Mouse (Mus musculus) small intestine, adult 2 months (tissue): ENCODE data around the gene Zfp292. TPM values are rescaled to one million over a fixed set of nuclear protein-coding genes. Genes with fewer than 3 reads are reported as not detected.

Experiments
- H3K27ac ChIP-seq: fragments of 200-500 bp; 2 replicates; pipeline ENCODE4 v1.5.1; 2012; ENCODE audit warnings: low read depth, low read length, control low read depth, inconsistent platforms; ENCODE audit not compliant: insufficient read depth
- H3K27me3 ChIP-seq: fragments of 200-500 bp; 2 replicates; pipeline ENCODE4 v1.6.1; 2012; ENCODE audit warnings: mild to moderate bottlenecking, moderate library complexity, low read length, inconsistent platforms; ENCODE audit not compliant: control insufficient read depth, insufficient read depth
- H3K36me3 ChIP-seq: fragments of 200-500 bp; 2 replicates; pipeline ENCODE4 v1.6.1; 2012; ENCODE audit warnings: mild to moderate bottlenecking, low read length, control low read depth, inconsistent platforms; ENCODE audit not compliant: control insufficient read depth, insufficient read depth
- H3K4me1 ChIP-seq: fragments of 200-500 bp; 2 replicates; pipeline ENCODE4 v1.6.1; 2012; ENCODE audit warnings: low read length, inconsistent platforms, mixed read lengths; ENCODE audit not compliant: control insufficient read depth, insufficient read depth, insufficient read length
- H3K4me3 ChIP-seq: fragments of 200-500 bp; 2 replicates; pipeline ENCODE4 v1.5.1; 2012; ENCODE audit warnings: low read depth, mild to moderate bottlenecking, control low read depth, inconsistent platforms, low read length, moderate library complexity
- CTCF ChIP-seq: fragments of 200-500 bp; IDR thresholded peaks from 2 replicates; pipeline ENCODE4 v1.5.1; 2012; ENCODE audit warnings: low read depth, mild to moderate bottlenecking, control low read depth, inconsistent platforms, low read length, moderate library complexity, mixed read lengths; ENCODE audit not compliant: insufficient replicate concordance, insufficient read length; ENCODE audit errors: extremely low read depth
- POLR2A ChIP-seq: fragments of 200-500 bp; IDR thresholded peaks from 2 replicates; pipeline ENCODE4 v1.6.1; 2012; ENCODE audit warnings: low read depth, mild to moderate bottlenecking, control low read depth, inconsistent platforms, low read length, moderate library complexity
- WGBS: fragments of 180-500 bp; shearing (Covaris S2); methylation state at CpG from one replicate; pipeline ENCODE4 v1.1.7; 2018; 5-methylcytosine and 5-hydroxymethylcytosine counted together
- polyA plus RNA-seq: library from polyadenylated mRNA; depleted of rRNA; stranded (reverse); fragments of >200 nt; gene quantifications from 2 replicates; pipeline ENCODE4 v1.2.3, GENCODE M21; 2012; rRNA removed

Zfp292 gene
- polyA plus RNA-seq, 1 experiment: 0.94 TPM

- Histone ChIP-seq H3K4me3 (no peak within 1 kb of the TSS), H3K27me3 (no peaks in the 10 kb centered on the region), H3K4me1 (no peaks in the 10 kb centered on the region), H3K36me3 (no peaks in the 10 kb centered on the region), H3K27ac (no peak within 1 kb of the TSS)
- no peak for TF ChIP-seq POLR2A
- TF ChIP-seq CTCF: no peak
- WGBS: 74% methylated on average over 1 of the region's 1 CpGs
Measured at GRCm38 (mm10) chr4:34756163-34756562, 126.6 kb downstream of the Zfp292 start, which contains the start of gene Gm136. Gm136 (minus strand) TSS chr4:34756263.

Other genes with a start within 250 kb of the Zfp292 start
- gene Slc35a1, start 195.5 kb downstream of the Zfp292 start, polyA plus RNA-seq: 5.4 and 5.5 TPM in 2 replicates
- not detected in 2 replicates for gene Cfap206, start 152.8 kb downstream of the Zfp292 start, polyA plus RNA-seq
- gene Gm136, start 126.7 kb downstream of the Zfp292 start, polyA plus RNA-seq: not detected in 2 replicates
- 0.41 and 0.66 TPM in 2 replicates for gene Smim8, start 104.5 kb downstream of the Zfp292 start, polyA plus RNA-seq
- gene Cga, start 10.8 kb upstream of the Zfp292 start, polyA plus RNA-seq: 0.17 TPM in 1 of 2 replicates, not detected in the other